In the genomic region with DNA sequence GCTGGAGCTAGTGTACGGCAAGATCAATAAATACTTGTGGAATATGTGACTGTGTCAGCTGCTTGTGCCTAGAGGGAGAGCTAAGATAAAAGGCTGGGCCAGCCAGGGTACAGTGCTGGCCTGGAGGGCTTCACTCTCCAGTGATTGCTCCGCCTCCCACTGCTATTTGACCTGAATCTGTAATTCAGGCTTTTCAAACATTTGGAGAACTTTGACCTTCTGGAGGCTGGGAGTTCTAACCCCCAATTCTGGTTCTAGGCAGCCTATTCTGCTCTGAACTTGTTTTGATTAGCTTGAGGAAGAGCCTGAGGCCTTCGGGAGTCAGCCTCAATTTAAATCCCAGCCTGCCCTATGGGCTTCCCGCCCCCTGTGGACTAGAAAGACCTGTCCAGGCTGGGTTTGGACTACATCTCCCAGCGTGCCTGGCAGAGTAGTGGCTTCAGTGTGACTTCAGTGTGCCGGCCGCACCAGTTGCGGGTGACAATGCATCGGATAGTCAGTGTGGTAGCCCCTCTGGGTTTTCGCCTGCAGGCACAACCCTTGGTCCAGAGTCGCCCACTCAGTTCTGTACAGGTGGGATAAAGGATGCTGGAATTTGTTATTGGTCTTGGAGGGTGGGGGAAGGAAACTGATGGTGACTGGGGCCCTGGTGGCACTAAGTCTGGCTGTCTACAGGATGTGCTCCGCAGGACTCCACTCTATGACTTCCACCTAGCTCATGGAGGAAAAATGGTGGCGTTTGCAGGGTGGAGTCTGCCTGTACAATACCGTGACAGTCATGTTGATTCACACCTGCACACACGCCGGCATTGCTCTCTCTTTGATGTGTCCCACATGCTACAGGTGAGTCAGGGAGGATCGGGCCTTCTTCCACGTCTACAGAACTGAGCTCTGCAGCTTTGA, we compare ENCODE assay signal across 8 mouse cellular contexts. TPM values are rescaled to one million over a fixed set of nuclear protein-coding genes. Genes with fewer than 3 reads are reported as not detected.
A peak's percentile ranks its signal among the peaks of the same experiment; 100 is the strongest.
DNase-seq lines count a peak whose midpoint lies in the region; ATAC-seq and TF ChIP-seq lines count a peak whose summit lies in the region.

Gene Amt (plus strand): TSS at position 401 of the 903 bp plus-strand sequence.

- no peak for TF ChIP-seq CTCF in layer of hippocampus, adult 2 months (conservative IDR thresholded peaks at IDR 0.05)

- intact Hi-C loops in gastrocnemius, postnatal 36 days (cut with DNase I), result no loop called here

- peak within 1 kb of the TSS; percentile 77 for H3K27ac ChIP-seq in layer of hippocampus, adult 2 months

- ATAC-seq in granulocyte monocyte progenitor cell, adult 5-6 weeks (replicated peaks; ENCODE audit: poor library complexity, severe bottlenecking), result no peak

- H3K4me3 ChIP-seq in layer of hippocampus, adult 2 months, result peak within 1 kb of the TSS; percentile 49

- no peak for DNase-seq in layer of hippocampus, adult 2 months (ENCODE audit: low spot score in 2 of 2)
- no peak for DNase-seq in layer of hippocampus, adult 9-11 months
- peak; percentile 63 for DNase-seq in cerebellum, adult 9-11 months
- DNase-seq in gonadal fat pad, adult 2 months (ENCODE audit: low read depth), result no peak
- no peak for DNase-seq in layer of hippocampus, postnatal 25 days (ENCODE audit: extremely low spot score in 1 of 2, low spot score in 1 of 2)
- peak; percentile 29 to 57 for DNase-seq in lung, postnatal 4 days
- DNase-seq in gastrocnemius, postnatal 36 days, result no peak

RNA-seq across cellular contexts. Expression of gene Amt, which starts in this region (rescaled TPM):
- total RNA-seq in layer of hippocampus, adult 2 months (2021), result 10 to 100 TPM; 32.9 to 34.4 TPM
- polyA plus RNA-seq in gonadal fat pad, adult 2 months (2012; rRNA removed), result 37.3 and 45.6 TPM in 2 replicates
- 10 to 100 TPM; 28.5 to 31.6 TPM for total RNA-seq in layer of hippocampus, postnatal 25 days (2021)
- total RNA-seq in granulocyte monocyte progenitor cell, adult 5-6 weeks (2014; fragmentation: Nextera tagmentation), result 0.19 and 0.70 TPM in 2 replicates
- 1.8 TPM in 1 of 2 replicates, not detected in the other for total RNA-seq in granulocyte monocyte progenitor cell, adult 5-6 weeks (2017)
- total RNA-seq in gastrocnemius, postnatal 36 days (2021), result 1 to 10 TPM in 1 of 2 experiments, under 1 TPM in 1; 0.94 to 1.3 TPM

Comparison
In these comparisons a context has a peak if more than half of its experiments do, and no peak if none do; other contexts are left out.
1. RNA of gene Amt (total RNA-seq): 32.9 to 34.4 TPM in layer of hippocampus, adult 2 months and 28.5 to 31.6 TPM in layer of hippocampus, postnatal 25 days; 0.19 to 1.8 TPM in granulocyte monocyte progenitor cell, adult 5-6 weeks and 0.94 to 1.3 TPM in gastrocnemius, postnatal 36 days; every median in the first group is over 10 times any median in the second.
2. DNase-seq: peak in cerebellum, adult 9-11 months (single experiment) and lung, postnatal 4 days (2 of 2); none in layer of hippocampus, adult 2 months (0 of 2), layer of hippocampus, adult 9-11 months (single experiment), gonadal fat pad, adult 2 months (single experiment), layer of hippocampus, postnatal 25 days (0 of 2) and gastrocnemius, postnatal 36 days (0 of 2).